Mouse (Mus musculus) MEL (cell line): ENCODE measurements at regions not wholly inside any gene's neighbourhood (a gene's known extent, or its start where the extent isn't known, plus 50 kb on each side); places are given as distances from the start of the nearest gene placed in this dataset.

Experiments used
- DNase-seq: peaks from one replicate; pipeline ENCODE4 v3.0.0; 2011; ENCODE audit warnings: low read depth, low spot score
- H3K27ac ChIP-seq: 2 replicates; pipeline ENCODE4 v1.5.1; 2012; ENCODE audit warnings: low read depth, mild to moderate bottlenecking, control low read depth, low read length, moderate library complexity; ENCODE audit not compliant: control insufficient read depth
- H3K27me3 ChIP-seq, 2 experiments: fragments of 150-350 bp in 1 of 2; sonication (generic) in 1 of 2; 2 replicates each; pipeline ENCODE4 v1.6.1; 2012; ENCODE audit warnings: low read length in 2 of 2, mild to moderate bottlenecking in 2 of 2, improper control_type of control experiment in 1 of 2, moderate library complexity in 1 of 2; ENCODE audit not compliant: insufficient read depth in 2 of 2, control insufficient read depth in 1 of 2
- H3K36me3 ChIP-seq, 2 experiments: 2 replicates each; pipeline ENCODE4 v1.6.1; 2012 to 2014; ENCODE audit warnings: low read length in 2 of 2, improper control_type of control experiment in 1 of 2, inconsistent platforms in 1 of 2, mild to moderate bottlenecking in 1 of 2; ENCODE audit not compliant: insufficient read depth in 2 of 2, control insufficient read depth in 1 of 2
- H3K4me1 ChIP-seq, 2 experiments: fragments of 150-350 bp in 1 of 2; sonication (generic) in 1 of 2; 2 replicates each; pipeline ENCODE4 v1.6.1; 2012; ENCODE audit warnings: low read length in 2 of 2, improper control_type of control experiment in 1 of 2, mild to moderate bottlenecking in 1 of 2; ENCODE audit not compliant: insufficient read depth in 2 of 2, control insufficient read depth in 1 of 2
- H3K4me3 ChIP-seq, 2 experiments: fragments of 150-350 bp in 1 of 2; sonication (generic) in 1 of 2; 2 replicates each; pipeline ENCODE4 v1.5.1; 2012; ENCODE audit warnings: low read depth in 2 of 2, low read length in 2 of 2, mild to moderate bottlenecking in 2 of 2, moderate library complexity in 2 of 2, control low read depth in 1 of 2, improper control_type of control experiment in 1 of 2; ENCODE audit not compliant: control insufficient read depth in 1 of 2, insufficient read depth in 1 of 2
- H3K79me2 ChIP-seq: 2 replicates; pipeline ENCODE4 v1.6.1; 2012; ENCODE audit warnings: mild to moderate bottlenecking, low read length, moderate library complexity; ENCODE audit not compliant: control insufficient read depth, poor library complexity, insufficient read depth
- H3K9ac ChIP-seq: 2 replicates; pipeline ENCODE4 v1.6.1; 2012; ENCODE audit warnings: low read depth, mild to moderate bottlenecking, control low read depth, low read length, moderate library complexity; ENCODE audit not compliant: control insufficient read depth, poor library complexity, severe bottlenecking
- H3K9me3 ChIP-seq: fragments of 150-350 bp; sonication (generic); replicated peaks from 2 replicates; pipeline ENCODE4 v1.6.1; 2012; ENCODE audit warnings: mild to moderate bottlenecking, low read length, improper control_type of control experiment, moderate library complexity; ENCODE audit not compliant: insufficient read depth
- KAT2A ChIP-seq: conservative IDR thresholded peaks from 2 replicates; pipeline ENCODE4 v1.6.1; 2012; ENCODE audit warnings: low read depth, low read length, improper control_type of control experiment, inconsistent platforms
- MYC ChIP-seq: IDR thresholded peaks from 2 replicates; pipeline ENCODE4 v1.6.1; 2011; ENCODE audit warnings: low read depth, mild to moderate bottlenecking, low read length, improper control_type of control experiment, moderate library complexity
- NELFE ChIP-seq: IDR thresholded peaks from 2 replicates; pipeline ENCODE4 v1.6.1; 2011; ENCODE audit warnings: low read depth, low read length, improper control_type of control experiment
- NRF1 ChIP-seq: IDR thresholded peaks from 2 replicates; pipeline ENCODE4 v1.6.1; 2014; ENCODE audit warnings: low read depth, mild to moderate bottlenecking, inconsistent platforms, low read length, improper control_type of control experiment, moderate library complexity; ENCODE audit not compliant: poor library complexity, insufficient read depth, severe bottlenecking

- Histone ChIP-seq H3K4me3 (no peak overlapping the region), H3K27me3 (no peaks in the 10 kb centered on the region), H3K9ac (no peak overlapping the region), H3K36me3 (no peaks in the 10 kb centered on the region), H3K27ac (no peak overlapping the region), H3K4me1 (no peaks in the 10 kb centered on the region), H3K79me2 (no peaks in the 10 kb centered on the region), H3K9me3 (no peaks in the 10 kb centered on the region)
- DNase-seq, result no peak
- TF ChIP-seq KAT2A (no peak), NELFE (no peak), MYC (no peak), NRF1 (no peak)
These were observed 726.6 kb downstream of the Cetn3 start for GRCm38 (mm10) chr13:82509512-82509911.
